Mouse (Mus musculus) thymus, postnatal 36 days (tissue): ENCODE data around the gene Sem1.
A peak's percentile ranks its signal among the peaks of the same experiment; 100 is the strongest.
"Not testable (repeated sequence)": the region's sequence is repeated elsewhere in the genome, so short reads cannot be mapped to it uniquely, and the experiment has no call there.

Source experiments
- DNase-seq, 2 experiments: peaks; one replicate each; pipeline ENCODE4 v3.0.0; 2022; ENCODE audit warnings: mixed read lengths in 2 of 2

Gene Sem1

GRCm38 (mm10) chr6:6578304-6579149 lies at the start of gene Sem1:
Sem1 (minus strand) TSS chr6:6578663.
- peak; percentile 87 to 88 for DNase-seq

GRCm38 (mm10) chr6:6622846-6623749 lies 44.6 kb upstream of the Sem1 start:
- no peak for DNase-seq

DNA sequence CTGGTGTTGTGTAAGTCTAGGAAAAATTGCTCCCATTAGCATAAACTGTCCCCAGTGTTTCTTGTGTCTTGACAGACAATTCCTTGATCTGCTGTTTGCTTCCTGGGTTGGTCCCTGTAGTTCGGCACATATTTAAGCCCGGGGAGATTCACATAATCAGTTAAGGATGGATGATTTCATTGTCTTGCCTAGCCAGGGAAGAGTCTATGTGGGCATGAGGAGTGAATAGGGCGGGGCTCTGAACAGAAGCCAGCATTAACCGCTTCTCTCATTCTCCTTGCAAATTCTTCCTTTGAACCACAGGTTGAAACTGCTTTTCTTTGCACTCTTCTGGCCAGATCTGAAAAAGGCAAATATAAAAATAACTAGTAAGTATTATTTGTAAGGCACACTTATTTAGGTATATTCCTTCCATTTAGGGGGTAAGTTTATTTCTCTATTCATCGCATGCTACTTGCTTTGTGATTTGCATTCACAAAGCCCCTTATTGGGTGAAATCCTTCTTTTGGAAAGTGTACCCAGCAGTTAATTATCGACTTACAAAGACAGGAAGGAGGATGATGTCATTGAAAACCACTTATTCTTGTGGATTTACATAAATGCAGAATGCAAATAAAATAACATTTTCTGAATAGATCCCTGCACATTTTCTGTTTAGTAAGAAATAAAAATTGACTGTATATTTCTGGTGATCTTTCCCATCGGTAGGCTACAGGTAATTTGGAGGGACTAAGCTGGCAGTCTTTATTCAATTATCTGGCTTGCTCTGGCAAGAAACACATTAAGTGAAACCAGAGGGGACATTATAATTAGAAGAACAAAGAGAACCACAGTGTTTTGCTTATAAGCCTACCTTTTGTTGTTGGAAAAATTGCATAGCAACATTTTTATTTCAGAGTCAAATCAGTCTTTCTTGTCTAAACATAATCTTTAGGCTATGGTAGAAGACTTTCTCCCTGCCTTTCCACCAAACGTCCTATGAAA lies 25.4 kb upstream of the Sem1 start:
- DNase-seq = no peak

GRCm38 (mm10) chr6:6586313-6586712 lies 7.8 kb upstream of the Sem1 start:
- DNase-seq = no peak

DNA sequence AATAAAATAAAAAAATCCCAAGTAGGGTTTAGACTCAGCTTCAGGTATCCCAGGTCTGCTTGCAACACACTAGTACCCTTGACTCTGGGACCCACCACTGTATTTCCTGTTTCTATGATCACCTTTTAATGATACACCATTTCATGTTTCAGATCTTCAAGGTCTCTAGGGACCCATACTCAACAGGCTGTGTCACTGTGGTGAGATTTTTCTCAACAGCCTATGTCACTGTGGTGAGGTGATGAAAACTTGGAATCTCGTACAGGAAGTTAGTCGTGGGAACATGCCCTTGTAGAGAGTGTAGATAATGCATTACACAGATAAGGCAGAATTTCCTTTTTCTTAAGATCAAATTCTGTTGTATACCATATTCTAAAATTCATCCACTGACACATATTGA lies 3.4 kb upstream of the Sem1 start:
- no peak for DNase-seq

- DNase-seq = no peak
Observed at GRCm38 (mm10) chr6:6577741-6578284, 650 bp downstream of the Sem1 start.

DNA sequence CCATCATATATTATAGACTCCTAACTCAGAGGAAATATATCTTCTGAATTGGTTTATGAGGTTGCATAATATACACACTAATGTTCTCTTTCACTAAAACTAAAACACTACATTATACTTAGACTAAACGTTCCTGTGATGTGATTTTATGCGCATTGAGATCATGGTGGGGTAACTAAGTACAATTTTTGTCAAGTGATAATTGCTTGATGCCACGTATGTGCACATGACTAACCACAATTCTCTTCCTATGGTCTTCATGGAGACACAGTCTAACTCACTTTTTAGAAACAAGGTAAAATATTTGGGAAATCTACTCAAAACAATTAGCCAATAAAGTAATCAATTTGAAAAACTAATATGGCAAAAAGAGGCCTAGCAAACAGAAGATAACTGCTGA lies 1.2 kb downstream of the Sem1 start:
- no peak for DNase-seq

DNA sequence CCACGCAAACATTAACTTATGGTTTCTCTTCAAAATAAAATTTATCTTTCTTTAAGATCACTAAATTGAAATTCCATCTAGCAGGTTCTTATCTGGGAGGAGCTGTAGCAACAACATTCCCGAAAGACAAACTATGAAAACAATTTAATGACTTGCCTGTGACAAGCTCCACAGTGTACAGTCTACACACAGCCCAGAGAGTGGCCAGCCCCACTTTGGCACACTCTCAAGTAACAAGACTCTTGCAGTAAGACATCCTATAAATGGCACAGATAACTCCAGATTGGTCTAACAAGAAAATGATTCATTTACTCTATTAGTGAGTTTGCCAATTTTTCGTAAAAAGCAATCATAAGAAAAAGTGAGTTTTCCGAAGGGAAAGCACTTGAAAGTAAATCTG lies 2.7 kb downstream of the Sem1 start:
- DNase-seq = no peak

GRCm38 (mm10) chr6:6568436-6568835 lies 10.0 kb downstream of the Sem1 start:
- DNase-seq = no peak

DNA sequence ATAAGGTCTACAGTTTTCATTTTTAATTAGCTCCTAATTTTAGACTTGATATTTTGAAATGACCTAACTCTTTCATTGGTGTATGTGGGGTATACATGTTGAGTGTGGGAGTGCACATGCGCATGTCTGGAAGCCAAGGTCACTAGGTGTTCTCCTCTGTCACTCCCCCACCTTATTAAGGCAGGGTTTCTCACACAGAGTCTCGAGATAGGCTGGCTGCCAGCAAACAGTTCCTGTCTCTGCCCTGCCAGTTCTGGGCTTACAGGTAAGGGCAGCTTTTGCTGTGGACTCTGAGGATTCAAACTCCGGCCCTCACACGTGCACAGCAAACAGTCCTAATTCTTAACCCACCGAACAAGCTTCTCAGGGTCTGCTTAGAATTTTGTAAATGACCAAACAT lies 14.8 kb downstream of the Sem1 start:
- DNase-seq = no peak

- DNase-seq = no peak
Observed at GRCm38 (mm10) chr6:6562716-6563115, 15.7 kb downstream of the Sem1 start.

GRCm38 (mm10) chr6:6557647-6558046 lies 20.8 kb downstream of the Sem1 start:
- DNase-seq = no peak

DNA sequence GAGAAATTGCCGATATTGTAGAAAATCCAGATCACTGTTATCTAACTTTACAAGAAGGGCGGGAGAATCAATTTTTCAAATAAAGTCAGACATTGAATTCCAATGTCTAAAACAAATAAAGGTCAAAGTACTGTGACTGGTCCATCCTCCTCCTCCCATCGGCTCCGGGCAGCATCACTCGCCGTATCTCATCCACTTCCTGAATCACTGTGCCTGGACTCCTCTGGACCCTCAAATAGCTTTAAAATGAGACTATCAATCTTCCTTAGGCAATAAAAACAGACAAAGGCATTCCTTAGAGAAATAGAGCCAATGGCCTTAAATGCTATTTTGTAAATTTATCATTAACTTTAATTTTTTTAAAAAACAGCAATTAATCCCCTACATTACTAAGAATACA lies 26.5 kb downstream of the Sem1 start:
- no peak for DNase-seq

- no peak for DNase-seq
Observed at GRCm38 (mm10) chr6:6547997-6548396, 30.5 kb downstream of the Sem1 start.

DNA sequence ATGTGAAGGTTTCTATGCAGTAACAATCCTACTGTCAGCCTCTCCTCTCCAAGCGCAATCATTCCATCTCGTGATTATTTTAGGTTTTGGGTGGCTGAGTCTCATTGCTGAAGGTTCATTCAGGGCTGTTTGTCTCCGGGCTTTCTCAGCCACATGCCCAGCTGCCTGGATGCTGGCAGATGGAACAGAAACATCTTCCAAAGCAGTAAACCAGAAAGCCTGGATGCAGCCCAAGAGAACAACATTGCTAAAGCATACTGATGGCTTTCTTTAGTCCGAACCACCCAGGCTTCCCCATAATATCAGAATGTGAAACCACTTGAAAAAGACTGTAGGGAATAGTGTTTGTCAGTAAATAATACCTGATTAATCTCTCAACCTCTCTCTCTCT lies 34.2 kb downstream of the Sem1 start:
- no peak for DNase-seq

DNA sequence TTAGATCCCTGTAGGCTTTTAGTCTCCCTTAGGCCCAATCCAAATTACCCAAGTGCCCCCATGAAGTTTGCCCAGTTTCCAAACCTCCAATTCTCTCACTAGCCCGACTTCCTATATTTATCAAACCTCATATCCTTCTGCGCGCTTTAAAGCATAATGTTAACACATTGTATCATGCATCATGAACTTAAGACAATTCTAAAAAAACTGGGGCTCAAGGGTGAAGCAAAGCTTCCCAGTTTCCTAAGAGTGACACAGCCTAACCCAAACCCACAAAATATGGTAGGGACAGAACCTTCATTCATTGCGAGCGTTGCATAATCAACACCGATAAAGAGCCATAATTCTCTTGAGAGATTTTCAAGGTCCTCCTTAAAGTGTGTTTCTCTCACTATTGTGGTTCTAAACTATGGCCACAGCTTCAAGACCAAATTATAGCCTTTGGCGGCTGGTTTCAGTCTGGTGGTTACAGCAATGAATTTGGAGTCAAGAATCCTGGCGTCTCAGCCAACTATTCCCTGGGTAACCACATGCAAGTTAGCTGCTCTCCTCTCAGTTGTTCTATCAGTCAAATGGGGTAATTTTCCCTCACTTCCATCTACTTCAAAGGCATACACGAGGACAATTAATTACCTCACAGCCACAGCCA lies 34.7 kb downstream of the Sem1 start:
- no peak for DNase-seq

DNA sequence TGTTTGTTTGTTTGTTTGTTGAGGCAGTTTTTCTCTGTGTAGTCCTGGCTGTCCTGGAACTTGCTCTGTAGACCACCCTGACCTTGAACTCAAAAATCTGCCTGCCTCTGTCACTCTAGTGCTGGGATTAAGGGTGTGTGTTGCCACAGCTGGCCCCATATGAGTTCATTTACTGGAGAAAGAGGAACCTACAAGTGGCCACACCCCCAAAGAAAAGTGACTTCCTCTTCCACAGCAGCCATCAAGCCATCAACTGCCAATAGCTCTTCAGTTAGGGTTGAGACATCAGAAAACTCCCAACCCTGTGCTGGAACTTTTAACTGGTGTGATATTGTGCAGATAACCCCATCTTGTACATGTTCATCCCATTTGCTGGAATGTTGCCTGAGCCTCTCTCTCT lies 36.3 kb downstream of the Sem1 start:
- no peak for DNase-seq

DNA sequence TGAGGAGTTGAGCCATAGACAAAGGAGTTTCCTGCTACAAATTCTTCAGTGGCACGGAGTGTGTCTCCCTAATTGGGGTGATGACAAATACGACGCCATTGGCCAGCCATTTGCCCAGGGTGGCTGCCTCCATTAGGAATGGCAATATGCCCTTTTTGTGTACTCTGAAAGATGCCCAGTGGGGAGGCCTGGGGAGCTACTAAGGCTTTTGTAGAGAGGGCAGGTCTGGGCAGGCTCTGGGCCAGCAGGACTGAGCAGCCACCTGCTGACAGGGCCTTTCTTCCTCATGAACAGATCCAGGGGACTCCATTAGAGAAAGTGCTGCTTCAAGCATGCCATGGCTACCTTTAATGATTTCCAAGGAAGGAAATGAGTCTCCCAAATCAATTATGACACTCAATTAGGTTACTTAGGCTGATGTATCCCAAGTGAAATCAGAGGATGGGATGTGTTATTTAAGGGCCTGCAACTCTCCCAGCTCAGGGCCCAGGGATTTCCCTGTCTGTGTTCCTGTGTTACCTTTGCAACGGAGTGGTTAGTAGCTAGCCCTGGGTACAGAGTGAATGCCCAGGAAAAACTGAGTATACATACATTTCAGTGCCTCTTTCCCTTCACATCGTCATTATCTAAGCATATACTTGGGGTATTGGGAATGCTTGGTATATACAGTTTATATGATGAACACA lies 41.5 kb downstream of the Sem1 start:
- no peak for DNase-seq

DNA sequence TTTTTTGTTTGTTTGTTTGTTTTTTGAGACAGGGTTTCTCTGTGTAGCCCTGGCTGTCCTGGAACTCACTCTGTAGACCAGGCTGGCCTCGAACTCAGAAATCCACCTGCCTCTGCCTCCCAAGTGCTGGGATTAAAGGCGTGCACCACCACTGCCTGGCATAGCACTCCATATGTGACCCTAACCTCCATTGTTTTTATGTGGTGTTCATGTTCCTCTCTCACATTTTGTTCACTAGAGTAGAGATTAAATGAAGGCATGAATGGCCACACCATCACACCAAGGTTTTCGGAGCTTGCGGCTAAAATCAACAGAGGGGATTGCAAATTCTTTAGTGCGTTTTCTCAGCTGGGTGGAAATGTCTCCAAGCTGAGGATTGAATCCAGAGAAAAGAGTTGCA lies 42.1 kb downstream of the Sem1 start:
- DNase-seq = not testable (repeated sequence)
